Mouse (Mus musculus) megakaryocyte, adult 5-6 weeks (primary cell): ENCODE measurements at regions not wholly inside any gene's neighbourhood (a gene's known extent, or its start where the extent isn't known, plus 50 kb on each side); places are given as distances from the start of the nearest gene placed in this dataset.
"Not testable (repeated sequence)": the region's sequence is repeated elsewhere in the genome, so short reads cannot be mapped to it uniquely, and the experiment has no call there.

ENCODE experiments used
- ATAC-seq: 2 replicates; pipeline ENCODE4 v1.8.0; 2016; ENCODE audit warnings: mild to moderate bottlenecking, inconsistent platforms; ENCODE audit not compliant: poor library complexity, severe bottlenecking

DNA sequence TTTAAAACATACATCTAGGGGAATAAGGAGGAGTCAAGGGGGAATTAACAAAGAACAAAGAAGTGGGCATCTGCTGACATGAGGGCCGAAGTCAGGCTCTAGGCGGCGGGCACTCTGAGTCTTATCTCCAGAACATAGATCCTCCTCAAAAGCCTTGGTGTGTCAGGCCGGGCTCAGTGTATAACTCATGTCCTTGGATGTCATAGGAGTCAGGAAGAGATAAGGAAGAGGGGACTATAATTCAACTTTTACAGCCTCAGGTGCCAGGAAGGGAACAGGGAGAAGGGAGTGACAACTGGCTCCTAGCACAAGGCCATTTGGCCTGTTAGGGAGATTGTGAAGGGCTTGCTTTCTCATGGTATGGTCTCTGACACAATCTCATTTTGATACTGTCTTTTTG, 185.9 kb upstream of the Ube2e2 start:
- not testable (repeated sequence) for ATAC-seq

DNA sequence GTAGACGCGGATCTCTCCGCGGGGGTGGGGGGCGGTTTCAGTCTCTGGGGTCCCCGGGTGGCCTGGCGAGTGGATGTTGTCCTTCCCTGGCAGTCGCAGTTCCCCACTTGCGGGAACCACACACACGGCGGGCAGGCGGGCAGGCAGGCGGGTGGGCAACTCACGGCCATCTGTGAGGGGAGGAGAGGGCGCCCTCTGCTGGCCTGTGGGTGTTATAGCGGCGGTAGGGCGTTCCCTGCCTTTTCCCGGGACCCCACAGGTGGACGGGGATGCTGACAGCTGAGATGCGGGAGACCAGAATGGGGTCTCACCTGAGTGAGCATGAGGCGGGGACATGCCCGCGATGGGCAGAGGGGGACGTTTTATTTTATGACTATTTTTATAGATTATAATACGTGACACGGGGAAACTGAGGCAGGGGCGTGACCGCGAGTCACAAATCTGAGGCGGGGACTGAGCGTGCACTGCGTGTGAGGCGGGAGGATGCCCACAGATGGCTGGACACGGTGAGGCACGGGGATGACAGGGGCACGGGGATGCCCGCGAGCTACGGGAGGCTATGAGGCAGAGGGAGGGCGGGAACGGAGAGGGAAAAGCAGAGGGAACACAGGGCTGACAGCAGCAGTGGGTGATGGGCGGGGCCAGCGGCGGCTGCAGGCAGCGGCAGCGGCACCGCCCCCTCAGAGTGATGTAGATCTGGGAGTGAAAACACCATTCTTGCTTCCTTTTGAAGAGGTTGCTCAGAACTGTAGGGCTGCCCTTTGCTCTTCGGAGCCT, 148.1 kb upstream of the Ube2e2 start:
- ATAC-seq, result peak; percentile 12; the same call in 1 of the 2 replicates

DNA sequence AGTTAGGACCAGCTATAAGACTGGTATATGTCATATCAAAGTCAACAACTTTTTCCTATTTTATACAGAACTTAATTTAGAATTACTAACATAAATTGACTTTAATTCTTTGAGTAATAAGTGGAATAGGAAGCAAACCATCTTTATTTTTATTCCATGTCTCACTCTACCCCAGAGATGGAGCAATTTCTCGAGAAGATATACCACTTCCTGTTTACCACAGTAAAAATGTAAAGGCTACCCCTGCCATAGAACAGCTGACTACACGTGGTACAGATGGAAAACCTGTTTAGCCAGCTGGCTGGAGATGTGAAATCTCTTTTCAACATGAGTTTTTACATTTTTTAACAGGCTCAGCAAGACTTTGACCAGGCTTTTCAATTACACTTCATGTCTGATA, 126.0 kb upstream of the Ube2e2 start:
- ATAC-seq, result peak; percentile 40; the same call in 1 of the 2 replicates

DNA sequence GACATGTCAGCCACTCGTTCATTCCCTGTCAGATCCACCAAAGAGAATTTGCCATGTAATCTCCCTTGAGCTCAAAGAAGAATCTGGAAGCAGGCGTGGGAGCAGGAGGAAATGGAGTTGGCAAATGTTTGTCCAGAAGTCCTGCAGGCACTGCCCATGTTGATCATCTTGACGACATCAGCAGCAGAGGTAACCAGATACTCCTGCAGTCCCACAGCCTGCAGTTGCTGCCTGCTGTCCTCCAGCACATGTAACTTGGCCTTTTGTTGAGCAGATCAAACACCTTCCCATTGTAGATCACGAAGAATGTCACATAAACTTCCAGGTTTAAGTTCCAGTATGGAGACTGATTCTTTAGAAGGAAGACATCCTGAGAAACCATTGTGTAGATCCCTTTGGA, 121.3 kb upstream of the Ube2e2 start:
- no peak for ATAC-seq

DNA sequence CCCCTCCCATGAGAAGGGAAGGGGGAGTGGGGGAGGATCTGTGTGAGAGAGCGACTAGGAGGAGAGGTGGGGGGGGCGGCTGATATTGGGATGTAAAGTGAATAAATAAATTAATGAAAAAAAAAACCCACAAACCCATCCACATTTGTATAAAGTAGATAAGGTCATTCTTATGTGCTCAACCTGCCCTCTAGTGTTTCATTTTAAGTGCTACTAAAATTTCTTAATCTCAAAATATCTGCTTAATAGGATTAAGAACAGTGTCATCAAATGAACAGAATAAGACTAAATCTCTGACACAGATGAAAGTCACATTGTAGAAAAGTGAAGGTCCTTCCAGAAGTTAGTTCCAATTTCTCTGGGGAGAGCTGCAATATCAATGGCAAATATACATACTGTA, 119.5 kb upstream of the Ube2e2 start:
- ATAC-seq, result not testable (repeated sequence)

DNA sequence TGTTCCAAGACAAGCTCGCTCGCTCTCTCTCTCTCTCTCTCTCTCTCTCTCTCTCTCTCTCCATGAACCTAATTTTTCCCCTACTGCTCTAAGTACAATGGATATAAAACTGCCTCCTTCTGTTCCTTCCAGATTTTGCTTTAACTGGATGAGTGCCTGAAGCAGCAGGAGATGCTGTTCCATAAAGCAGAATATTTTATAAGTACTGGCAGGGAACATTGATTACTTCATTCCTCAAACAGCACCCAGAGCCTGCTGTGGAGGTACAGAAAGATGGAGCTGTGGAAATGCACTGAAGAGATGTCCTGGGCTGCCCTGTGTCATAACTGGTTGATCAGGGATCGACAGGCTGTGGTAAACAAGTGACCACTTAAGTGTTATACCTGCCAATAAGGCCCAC, 89.8 kb upstream of the Ube2e2 start:
- no peak for ATAC-seq

DNA sequence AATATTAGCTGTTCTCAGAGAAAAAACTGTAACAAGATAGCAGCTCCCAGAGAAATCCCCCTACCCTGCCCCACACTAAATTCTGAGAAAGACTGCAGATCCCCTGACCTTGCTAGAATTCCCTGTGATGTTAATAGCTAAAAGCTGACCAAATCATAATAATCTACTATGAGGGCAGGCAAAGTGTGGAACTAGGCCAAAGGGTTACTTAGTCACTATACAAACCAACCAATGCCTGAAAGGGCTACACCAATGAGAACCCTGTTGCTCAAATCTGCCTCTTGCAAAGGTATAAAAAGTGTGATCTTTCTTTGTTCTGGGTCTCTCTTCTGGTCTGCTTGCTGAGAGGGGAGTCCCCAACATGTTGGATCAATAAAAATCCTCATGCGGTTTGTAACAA, 69.8 kb upstream of the Ube2e2 start:
- ATAC-seq, result no peak

DNA sequence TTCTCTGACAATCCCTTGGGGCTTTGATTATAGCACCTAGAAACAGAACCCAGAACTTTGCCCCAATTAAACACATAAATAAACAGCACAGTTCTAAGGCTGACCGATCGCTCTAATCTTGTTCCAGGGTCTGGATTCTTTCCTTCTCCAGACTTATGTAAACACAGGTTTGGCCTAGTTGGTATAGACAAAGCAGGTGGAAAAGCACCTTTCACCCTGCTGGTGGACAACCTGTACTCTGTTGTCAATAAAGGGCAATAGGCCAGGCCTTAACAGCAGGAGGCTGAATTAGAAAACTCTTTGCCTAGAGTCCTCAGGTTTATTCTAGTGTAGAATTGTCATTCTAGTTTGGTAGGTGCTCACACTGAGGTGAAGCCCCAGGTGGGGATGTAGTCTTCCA, 69.2 kb upstream of the Ube2e2 start:
- ATAC-seq, result no peak
